In genomic region chr6:5167051-5167677, GRCm38 (mm10) we compare ENCODE assay signal across 8 mouse cellular contexts. TPM values are rescaled to one million over a fixed set of nuclear protein-coding genes. Genes with fewer than 3 reads are reported as not detected.
DNase-seq lines count a peak whose midpoint lies in the region; ATAC-seq and TF ChIP-seq lines count a peak whose summit lies in the region.

No protein-coding gene starts in this region.

- H3K27ac ChIP-seq in gastrocnemius, adult 2 months: no peak overlapping the region
- H3K27ac ChIP-seq in forebrain, embryonic 10.5 days: peak overlapping the region; percentile 22; the same call in 1 of the 2 replicates
- H3K27ac ChIP-seq in hindbrain, embryonic 10.5 days: peak overlapping the region; percentile 81

- ATAC-seq in megakaryocyte progenitor cell, adult 5-6 weeks (replicated peaks; ENCODE audit: poor library complexity): peak; percentile 78

- H3K9me3 ChIP-seq in forebrain, embryonic 10.5 days: no peaks in the 10 kb centered on the region
- no peaks in the 10 kb centered on the region for H3K9me3 ChIP-seq in hindbrain, embryonic 10.5 days

- no peak for DNase-seq in gastrocnemius, adult 2 months
- no peak for DNase-seq in gastrocnemius, postnatal 14 days
- no peak for DNase-seq in forebrain, embryonic 10.5 days (ENCODE audit: extremely low spot score, low spot score)
- peak; percentile 19 for DNase-seq in hindbrain, embryonic 10.5 days (ENCODE audit: low spot score)
- DNase-seq in ovary, postnatal 36 days (ENCODE audit: low spot score): no peak
- no peak for DNase-seq in thymus, postnatal 14 days
- DNase-seq in spleen, postnatal 14 days (ENCODE audit: low spot score in 2 of 2): no peak

- TF ChIP-seq CTCF in gastrocnemius, adult 2 months (IDR thresholded peaks at IDR 0.05): no peak

- H3K36me3 ChIP-seq in forebrain, embryonic 10.5 days (replicated peaks): no peaks in the 10 kb centered on the region
- H3K36me3 ChIP-seq in hindbrain, embryonic 10.5 days: no peaks in the 10 kb centered on the region; the same call in 1 of the 2 replicates

- 62% methylated on average over 14 of the region's 14 CpGs for WGBS in forebrain, embryonic 10.5 days
- 45% methylated on average over 14 of the region's 14 CpGs for WGBS in hindbrain, embryonic 10.5 days

- H3K4me1 ChIP-seq in forebrain, embryonic 10.5 days: peaks cover 27% of the 10 kb centered on the region
- peaks cover 22% of the 10 kb centered on the region for H3K4me1 ChIP-seq in hindbrain, embryonic 10.5 days (replicated peaks)

- H3K4me3 ChIP-seq in gastrocnemius, adult 2 months: peak overlapping the region; percentile 42
- no peak overlapping the region for H3K4me3 ChIP-seq in forebrain, embryonic 10.5 days
- H3K4me3 ChIP-seq in hindbrain, embryonic 10.5 days: peak overlapping the region; percentile 38

- intact Hi-C loops in gastrocnemius, adult 2 months (cut with DNase I): no loop called here
- intact Hi-C loops in gastrocnemius, postnatal 14 days (cut with DNase I; ENCODE audit: low total_unique reads): no loop called here

- no peaks in the 10 kb centered on the region for H3K27me3 ChIP-seq in forebrain, embryonic 10.5 days (ENCODE audit: poor library complexity, severe bottlenecking)
- no peaks in the 10 kb centered on the region for H3K27me3 ChIP-seq in hindbrain, embryonic 10.5 days (ENCODE audit: insufficient read depth, poor library complexity, severe bottlenecking)

RNA-seq across cellular contexts. Expression of gene Pon1, which starts 26.6 kb away (rescaled TPM):
- under 1 TPM in 1 of 2 experiments, not detected in 1; 0.31 TPM for total RNA-seq in gastrocnemius, adult 2 months (2021)
- not detected for total RNA-seq in gastrocnemius, postnatal 14 days (2021)
- 0.21 and 0.34 TPM in 2 replicates for polyA plus RNA-seq in forebrain, embryonic 10.5 days (2016; fragmentation: Nextera tagmentation; extraction: Ambion mirVana)
- polyA plus RNA-seq in hindbrain, embryonic 10.5 days (2016; fragmentation: Nextera tagmentation; extraction: Ambion mirVana): not detected in 2 replicates
- total RNA-seq in megakaryocyte progenitor cell, adult 5-6 weeks (2015): not detected in 2 replicates
- total RNA-seq in megakaryocyte progenitor cell, adult 5-6 weeks (2017): not detected in 2 replicates
